21 mouse cellular contexts compared by ENCODE assay signal in the genomic region with DNA sequence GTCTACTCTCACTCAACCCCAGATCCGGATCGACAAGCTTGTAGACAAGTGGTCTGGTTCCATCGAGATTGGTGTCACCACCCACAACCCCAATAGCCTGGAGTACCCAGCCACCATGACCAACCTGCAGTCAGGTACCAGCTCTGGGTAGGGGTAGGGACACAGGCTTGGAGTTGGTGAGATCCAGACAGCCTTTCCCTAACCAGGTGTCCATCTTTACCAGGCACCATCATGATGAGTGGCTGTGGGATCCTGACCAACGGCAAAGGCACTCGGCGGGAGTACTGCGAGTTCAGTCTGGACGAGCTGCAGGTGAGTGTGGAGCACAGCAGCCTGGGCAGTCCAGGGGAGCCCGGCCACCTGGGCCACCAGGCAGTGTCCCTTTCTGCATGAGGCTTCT. TPM values are rescaled to one million over a fixed set of nuclear protein-coding genes. Genes with fewer than 3 reads are reported as not detected.
"Had no signal": no experiment of that assay in that cellular context is flagged by ENCODE, and none has a peak within 500 bp of the region (broad histone marks: within the 10 kb centered on the region; RNA-seq: fewer than 3 reads in every experiment).

No protein-coding gene starts in this region.

- H3K4me3 ChIP-seq: kidney, embryonic 15.5 days; left cerebral cortex, adult 2 months; liver, embryonic 15.5 days; midbrain, embryonic 12.5 days; myocyte; neural tube, embryonic 13.5 days; stomach, embryonic 15.5 days had no signal

- DNase-seq: kidney, adult 2 months; kidney, postnatal 10 days; kidney, postnatal 36 days; layer of hippocampus, postnatal 36 days; lung, adult 2 months; lung, postnatal 14 days; retina, postnatal 1 day; right cerebral cortex, postnatal 25 days; spleen, adult 18-20 months; thymus, postnatal 36 days had no signal

- H3K27ac ChIP-seq: kidney, embryonic 15.5 days; left cerebral cortex, adult 2 months; limb, embryonic 12.5 days; liver, embryonic 15.5 days; midbrain, embryonic 12.5 days; neural tube, embryonic 13.5 days; stomach, embryonic 15.5 days had no signal

- H3K27me3 ChIP-seq: kidney, embryonic 15.5 days; limb, embryonic 12.5 days; midbrain, embryonic 12.5 days; neural tube, embryonic 13.5 days; stomach, embryonic 15.5 days had no signal

- H3K9me3 ChIP-seq: kidney, embryonic 15.5 days; limb, embryonic 12.5 days; liver, embryonic 15.5 days; midbrain, embryonic 12.5 days; neural tube, embryonic 13.5 days; stomach, embryonic 15.5 days had no signal

- H3K9ac ChIP-seq: kidney, embryonic 15.5 days; limb, embryonic 12.5 days; midbrain, embryonic 12.5 days; neural tube, embryonic 13.5 days; stomach, embryonic 15.5 days had no signal

- ATAC-seq: intestine, postnatal 0 days; midbrain, embryonic 16.5 days had no signal

- H3K4me2 ChIP-seq: kidney, embryonic 15.5 days; liver, embryonic 15.5 days; midbrain, embryonic 12.5 days; neural tube, embryonic 13.5 days; stomach, embryonic 15.5 days had no signal

RNA-seq across cellular contexts. Expression of gene 2810408A11Rik, which starts 3.5 kb away (rescaled TPM):
- total RNA-seq: monocyte, adult 5-6 weeks had no signal

RNA-seq across cellular contexts. Expression of gene Acap1, which starts 9.0 kb away (rescaled TPM):
- total RNA-seq: layer of hippocampus, postnatal 36 days; left cerebral cortex, adult 2 months had no signal
